Mouse (Mus musculus) CD4-positive naive resting alpha-beta T cell, adult 76 days (primary cell): ENCODE results near the gene Rhox13. TPM values are rescaled to one million over a fixed set of nuclear protein-coding genes. Genes with fewer than 3 reads are reported as not detected.

Experiments
- total RNA-seq: library from RNA; stranded (reverse); gene quantifications from one replicate; pipeline ENCODE4 v1.2.4, GENCODE M21; 2023

Gene Rhox13
- total RNA-seq: not detected

GRCm38 (mm10) chrX:38120982-38121381 is at the start of gene Rhox13:
Gene Rhox13, plus strand, starts transcription at chrX:38121219.

DNA sequence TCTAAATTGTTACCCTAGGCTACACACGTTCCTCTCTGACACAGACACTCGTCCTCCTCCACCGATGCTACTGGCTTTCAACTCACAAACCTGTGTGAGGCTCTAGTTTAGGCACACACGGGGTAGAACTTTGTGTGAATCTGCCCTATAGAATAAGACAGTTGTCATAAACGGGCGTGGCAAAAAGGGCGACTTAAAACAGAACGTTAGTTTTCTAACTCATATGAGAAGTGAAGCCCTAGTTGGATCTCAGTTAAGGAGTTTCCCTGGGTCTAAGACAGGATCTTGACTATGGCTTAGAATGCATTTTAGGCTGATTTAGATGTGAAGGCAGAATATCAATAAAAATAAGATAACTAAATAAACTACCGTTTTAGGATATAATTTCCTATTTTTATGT is 36.0 kb upstream of the Rhox13 start, which contains the start of gene Rhox11:
Rhox11 (minus strand) TSS at position 101 of the 400 bp plus-strand sequence.

GRCm38 (mm10) chrX:38110807-38111206 is 10.2 kb upstream of the Rhox13 start, which contains the start of gene Rhox12:
Gene Rhox12, minus strand, starts transcription at chrX:38110907.

Other genes with a start within 250 kb of the Rhox13 start
- not detected for gene Rhox8, start 242.3 kb upstream of the Rhox13 start, total RNA-seq
- not detected for gene Rhox7b, start 224.0 kb upstream of the Rhox13 start, total RNA-seq
- not detected for gene Rhox9, start 219.4 kb upstream of the Rhox13 start, total RNA-seq
- gene Btg1-ps1, start 102.4 kb upstream of the Rhox13 start, total RNA-seq: not detected
- not detected for gene Btg1-ps2, start 78.1 kb upstream of the Rhox13 start, total RNA-seq
- gene Rhox10, start 54.7 kb upstream of the Rhox13 start, total RNA-seq: not detected
- gene Rhox11, start 36.1 kb upstream of the Rhox13 start, total RNA-seq: not detected
- gene Rhox12, start 10.3 kb upstream of the Rhox13 start, total RNA-seq: not detected
- 33.8 TPM for gene Zbtb33, start 68.6 kb downstream of the Rhox13 start, total RNA-seq
- not detected for gene Tmem255a, start 131.2 kb downstream of the Rhox13 start, total RNA-seq
- gene Atp1b4, start 195.0 kb downstream of the Rhox13 start, total RNA-seq: not detected